Mouse (Mus musculus) stomach, embryonic 15.5 days (tissue): ENCODE measurements at regions not wholly inside any gene's neighbourhood (a gene's known extent, or its start where the extent isn't known, plus 50 kb on each side); places are given as distances from the start of the nearest gene placed in this dataset.

Source experiments
- ATAC-seq: fragments of 200-750 bp; cut with Nextera tagmentation; 2 replicates; pipeline ENCODE4 v1.8.0; 2017; ENCODE audit warnings: low read depth, moderate number of reproducible peaks, moderate TSS enrichment; ENCODE audit not compliant: insufficient read depth, low FRiP score
- H3K27ac ChIP-seq: fragments of 300-500 bp; sonication (generic); 2 replicates; pipeline ENCODE4 v1.5.1; 2015; ENCODE audit warnings: mild to moderate bottlenecking, inconsistent platforms
- H3K27me3 ChIP-seq: fragments of 300-500 bp; sonication (generic); replicated peaks from 2 replicates; pipeline ENCODE4 v1.6.1; 2015; ENCODE audit warnings: inconsistent platforms
- H3K36me3 ChIP-seq: fragments of 300-500 bp; sonication (generic); 2 replicates; pipeline ENCODE4 v1.6.1; 2015; ENCODE audit warnings: inconsistent platforms
- H3K4me1 ChIP-seq: fragments of 300-500 bp; sonication (generic); 2 replicates; pipeline ENCODE4 v1.6.1; 2015; ENCODE audit warnings: inconsistent platforms
- H3K4me2 ChIP-seq: fragments of 300-500 bp; sonication (generic); 2 replicates; pipeline ENCODE4 v1.6.1; 2015; ENCODE audit warnings: mild to moderate bottlenecking, inconsistent platforms
- H3K4me3 ChIP-seq: fragments of 300-500 bp; sonication (generic); replicated peaks from 2 replicates; pipeline ENCODE4 v1.5.1; 2015; ENCODE audit warnings: inconsistent platforms
- H3K9ac ChIP-seq: fragments of 300-500 bp; sonication (generic); 2 replicates; pipeline ENCODE4 v1.6.1; 2015; ENCODE audit warnings: inconsistent platforms
- H3K9me3 ChIP-seq: fragments of 300-500 bp; sonication (generic); 2 replicates; pipeline ENCODE4 v1.6.1; 2016; ENCODE audit warnings: inconsistent platforms
- WGBS: fragments of 180-500 bp; shearing (Covaris S2); methylation state at CpG from one replicate; pipeline ENCODE4 v1.1.7; 2015; 5-methylcytosine and 5-hydroxymethylcytosine counted together

GRCm38 (mm10) chr1:79979863-79980262, 118.9 kb upstream of the Serpine2 start:
- Histone ChIP-seq H3K36me3 (no peaks in the 10 kb centered on the region), H3K4me3 (no peak overlapping the region), H3K27ac (no peak overlapping the region), H3K4me2 (no peak overlapping the region), H3K9ac (no peak overlapping the region), H3K9me3 (no peaks in the 10 kb centered on the region), H3K4me1 (no peaks in the 10 kb centered on the region), H3K27me3 (no peaks in the 10 kb centered on the region)
- no peak for ATAC-seq
- WGBS, result 68% methylated on average over 6 of the region's 6 CpGs

- Histone ChIP-seq H3K4me1 (no peaks in the 10 kb centered on the region), H3K27ac (no peak overlapping the region), H3K4me2 (no peak overlapping the region), H3K9ac (no peak overlapping the region), H3K9me3 (no peaks in the 10 kb centered on the region), H3K27me3 (no peaks in the 10 kb centered on the region), H3K36me3 (no peaks in the 10 kb centered on the region), H3K4me3 (no peak overlapping the region)
- no peak for ATAC-seq
- WGBS, result 46% methylated on average over 5 of the region's 5 CpGs
Measured at GRCm38 (mm10) chr1:79978156-79978555, 117.2 kb upstream of the Serpine2 start.

GRCm38 (mm10) chr1:79956121-79956520, 95.1 kb upstream of the Serpine2 start:
- H3K9ac ChIP-seq, result no peak overlapping the region
- no peak overlapping the region for H3K27ac ChIP-seq
- H3K27me3 ChIP-seq, result no peaks in the 10 kb centered on the region
- no peaks in the 10 kb centered on the region for H3K4me1 ChIP-seq
- H3K4me3 ChIP-seq, result no peak overlapping the region
- H3K9me3 ChIP-seq, result no peaks in the 10 kb centered on the region
- H3K4me2 ChIP-seq, result no peak overlapping the region
- 12% methylated on average over 1 of the region's 1 CpGs for WGBS
- no peaks in the 10 kb centered on the region for H3K36me3 ChIP-seq
- no peak for ATAC-seq

- no peaks in the 10 kb centered on the region for H3K27me3 ChIP-seq
- no peak overlapping the region for H3K27ac ChIP-seq
- no peak for ATAC-seq
- no peaks in the 10 kb centered on the region for H3K4me1 ChIP-seq
- H3K36me3 ChIP-seq, result no peaks in the 10 kb centered on the region
- no peak overlapping the region for H3K9ac ChIP-seq
- no peak overlapping the region for H3K4me2 ChIP-seq
- 64% methylated on average over 4 of the region's 4 CpGs for WGBS
- H3K9me3 ChIP-seq, result no peaks in the 10 kb centered on the region
- no peak overlapping the region for H3K4me3 ChIP-seq
Measured at GRCm38 (mm10) chr1:79944231-79944630, 83.3 kb upstream of the Serpine2 start.

- WGBS, result 58% methylated on average over 5 of the region's 5 CpGs
- H3K4me1 ChIP-seq, result no peaks in the 10 kb centered on the region
- no peaks in the 10 kb centered on the region for H3K36me3 ChIP-seq
- H3K4me3 ChIP-seq, result no peak overlapping the region
- no peak overlapping the region for H3K9ac ChIP-seq
- no peak overlapping the region for H3K4me2 ChIP-seq
- ATAC-seq, result no peak
- H3K9me3 ChIP-seq, result no peaks in the 10 kb centered on the region
- H3K27ac ChIP-seq, result no peak overlapping the region
- no peaks in the 10 kb centered on the region for H3K27me3 ChIP-seq
Measured at GRCm38 (mm10) chr1:79932435-79932834, 71.5 kb upstream of the Serpine2 start.

- Histone ChIP-seq H3K9me3 (no peaks in the 10 kb centered on the region), H3K27ac (no peak overlapping the region), H3K4me2 (no peak overlapping the region), H3K9ac (no peak overlapping the region), H3K4me1 (no peaks in the 10 kb centered on the region), H3K36me3 (no peaks in the 10 kb centered on the region), H3K4me3 (no peak overlapping the region), H3K27me3 (no peaks in the 10 kb centered on the region)
- no peak for ATAC-seq
- 24% methylated on average over 2 of the region's 2 CpGs for WGBS
Measured at GRCm38 (mm10) chr1:79927740-79928139, 66.8 kb upstream of the Serpine2 start.

- no peaks in the 10 kb centered on the region for H3K4me1 ChIP-seq
- no peak overlapping the region for H3K4me2 ChIP-seq
- no peak overlapping the region for H3K4me3 ChIP-seq
- ATAC-seq, result no peak; the same call in 1 of the 2 replicates
- no peaks in the 10 kb centered on the region for H3K27me3 ChIP-seq
- H3K36me3 ChIP-seq, result no peaks in the 10 kb centered on the region
- no peaks in the 10 kb centered on the region for H3K9me3 ChIP-seq
- no peak overlapping the region for H3K9ac ChIP-seq
- H3K27ac ChIP-seq, result no peak overlapping the region
- WGBS, result 33% methylated on average over 1 of the region's 1 CpGs
Measured at GRCm38 (mm10) chr1:79925776-79926175, 64.8 kb upstream of the Serpine2 start.

- Histone ChIP-seq H3K4me1 (0 out of 2 replicates have a peak, but pooled peaks cover 2% of the 10 kb centered on the region), H3K27me3 (no peaks in the 10 kb centered on the region), H3K27ac (no peak overlapping the region), H3K9me3 (no peaks in the 10 kb centered on the region), H3K36me3 (no peaks in the 10 kb centered on the region), H3K4me2 (no peak overlapping the region), H3K9ac (no peak overlapping the region), H3K4me3 (no peak overlapping the region)
- ATAC-seq, result no peak
- WGBS, result 63% methylated on average over 3 of the region's 3 CpGs
Measured at GRCm38 (mm10) chr1:79921890-79922289, 60.9 kb upstream of the Serpine2 start.

- no peak overlapping the region for H3K9ac ChIP-seq
- no peaks in the 10 kb centered on the region for H3K27me3 ChIP-seq
- ATAC-seq, result no peak
- no peak overlapping the region for H3K4me2 ChIP-seq
- H3K27ac ChIP-seq, result no peak overlapping the region
- H3K36me3 ChIP-seq, result no peaks in the 10 kb centered on the region
- 86% methylated on average over 3 of the region's 3 CpGs for WGBS
- H3K4me1 ChIP-seq, result 0 out of 2 replicates have a peak, but pooled peaks cover 2% of the 10 kb centered on the region
- H3K4me3 ChIP-seq, result no peak overlapping the region
- no peaks in the 10 kb centered on the region for H3K9me3 ChIP-seq
Measured at GRCm38 (mm10) chr1:79921333-79921732, 60.4 kb upstream of the Serpine2 start.

- Histone ChIP-seq H3K9me3 (no peaks in the 10 kb centered on the region), H3K4me1 (0 out of 2 replicates have a peak, but pooled peaks cover 2% of the 10 kb centered on the region), H3K27ac (no peak overlapping the region), H3K36me3 (no peaks in the 10 kb centered on the region), H3K9ac (no peak overlapping the region), H3K4me3 (no peak overlapping the region), H3K4me2 (no peak overlapping the region), H3K27me3 (no peaks in the 10 kb centered on the region)
- 64% methylated on average over 7 of the region's 7 CpGs for WGBS
- no peak for ATAC-seq
Measured at GRCm38 (mm10) chr1:79917426-79918150, 56.6 kb upstream of the Serpine2 start.
